Mouse (Mus musculus) liver, embryonic 14.5 days (tissue): ENCODE data around the gene Pagr1b. TPM values are rescaled to one million over a fixed set of nuclear protein-coding genes. Genes with fewer than 3 reads are reported as not detected.
A peak's percentile ranks its signal among the peaks of the same experiment; 100 is the strongest.

Experiments used
- ATAC-seq: fragments of 200-750 bp; cut with Nextera tagmentation; 2 replicates; pipeline ENCODE4 v1.8.0; 2017; ENCODE audit warnings: moderate number of reproducible peaks, mild to moderate bottlenecking, moderate library complexity; ENCODE audit not compliant: insufficient read depth
- DNase-seq, 3 experiments: peaks; one replicate each; pipeline ENCODE4 v3.0.0-alpha.2; 2012 to 2013; ENCODE audit warnings: low read depth in 3 of 3, low spot score in 3 of 3
- H3K27ac ChIP-seq: fragments of 300-500 bp; sonication (generic); 2 replicates; pipeline ENCODE4 v1.5.1; 2014; ENCODE audit warnings: moderate library complexity, mild to moderate bottlenecking, control low read depth, inconsistent platforms
- H3K27me3 ChIP-seq: fragments of 300-500 bp; sonication (generic); 2 replicates; pipeline ENCODE4 v1.6.1; 2014; ENCODE audit warnings: mild to moderate bottlenecking, low read length, moderate library complexity; ENCODE audit not compliant: control insufficient read depth, insufficient read depth
- H3K36me3 ChIP-seq: fragments of 300-500 bp; sonication (generic); replicated peaks from 2 replicates; pipeline ENCODE4 v1.6.1; 2014; ENCODE audit warnings: low read depth; ENCODE audit not compliant: control insufficient read depth, insufficient read depth
- H3K4me1 ChIP-seq, 2 experiments: fragments of 200-500 bp in 1 of 2; fragments of 300-500 bp in 1 of 2; sonication (generic) in 1 of 2; replicated peaks; 2 replicates each; pipeline ENCODE4 v1.6.1; 2012 to 2014; ENCODE audit warnings: antibody characterized with exemption in 1 of 2, inconsistent platforms in 1 of 2, low read length in 1 of 2; ENCODE audit not compliant: control insufficient read depth in 2 of 2, insufficient read depth in 2 of 2
- H3K4me2 ChIP-seq: fragments of 300-500 bp; sonication (generic); 2 replicates; pipeline ENCODE4 v1.6.1; 2014; ENCODE audit warnings: low read depth, mild to moderate bottlenecking, control low read depth, moderate library complexity
- H3K4me3 ChIP-seq, 2 experiments: fragments of 200-500 bp in 1 of 2; fragments of 300-500 bp in 1 of 2; sonication (generic) in 1 of 2; 2 replicates each; pipeline ENCODE4 v1.5.1; 2012 to 2014; ENCODE audit warnings: low read depth in 2 of 2, low read length in 2 of 2, mild to moderate bottlenecking in 2 of 2, control low read depth in 1 of 2, inconsistent platforms in 1 of 2, moderate library complexity in 1 of 2; ENCODE audit not compliant: insufficient read depth in 1 of 2
- H3K9ac ChIP-seq: fragments of 300-500 bp; sonication (generic); replicated peaks from 2 replicates; pipeline ENCODE4 v1.6.1; 2014; ENCODE audit warnings: mild to moderate bottlenecking, control low read depth, moderate library complexity
- H3K9me3 ChIP-seq: fragments of 300-500 bp; sonication (generic); 2 replicates; pipeline ENCODE4 v1.6.1; 2016; ENCODE audit warnings: low read length, mixed read lengths; ENCODE audit not compliant: control insufficient read depth
- CTCF ChIP-seq: IDR thresholded peaks from 2 replicates; pipeline ENCODE4 v1.5.1; 2016; ENCODE audit warnings: antibody characterized with exemption, low read depth, control low read depth
- EP300 ChIP-seq: IDR thresholded peaks from 2 replicates; pipeline ENCODE4 v1.6.1; 2016; ENCODE audit warnings: antibody characterized with exemption, low read depth
- WGBS: fragments of 180-500 bp; shearing (Covaris S2); extraction: QIAGEN DNeasy Blood & Tissue Kit; methylation state at CpG from one replicate; pipeline ENCODE4 v1.1.7; 2014; ENCODE audit not compliant: insufficient replicate concordance; 5-methylcytosine and 5-hydroxymethylcytosine counted together
- polyA plus RNA-seq, 2 experiments: library from polyadenylated mRNA; depleted of rRNA in 1 of 2; stranded (reverse) in 1 of 2; unstranded in 1 of 2; fragments of >200 nt; fragmentation: Nextera tagmentation in 1 of 2; extraction: Ambion mirVana in 1 of 2; gene quantifications; 2 replicates each; pipeline versions ENCODE4 v1.2.1 to v1.2.3; 2012 to 2014

Pagr1b gene
- polyA plus RNA-seq (2012; rRNA removed) = 0.10 and 0.30 TPM in 2 replicates
- not detected in 2 replicates for polyA plus RNA-seq (2014; fragmentation: Nextera tagmentation; extraction: Ambion mirVana)

DNA sequence TGATC lies at the start of gene Pagr1b:
Gene Pagr1b, minus strand, starts transcription at position 4 of the 5 bp plus-strand sequence.
- H3K4me3 ChIP-seq = peak within 1 kb of the TSS; percentile 80 to 93
- H3K9ac ChIP-seq = peak within 1 kb of the TSS; percentile 83
- peaks cover 5 to 15% of the 10 kb centered on the region in 2 experiments; a peak in 3 of 4 replicates for H3K4me1 ChIP-seq
- no peak for ATAC-seq
- H3K4me2 ChIP-seq = peak within 1 kb of the TSS; percentile 98
- TF ChIP-seq EP300 (no peak), CTCF (no peak)
- H3K9me3 ChIP-seq = no peaks in the 10 kb centered on the region
- H3K36me3 ChIP-seq = peaks cover 5% of the 10 kb centered on the region
- H3K27ac ChIP-seq = peak within 1 kb of the TSS; percentile 79
- no peak for DNase-seq
- H3K27me3 ChIP-seq = no peaks in the 10 kb centered on the region

GRCm38 (mm10) chr7:127065538-127065937 lies 49.3 kb upstream of the Pagr1b start:
- no peak overlapping the region for H3K9ac ChIP-seq
- no peak overlapping the region for H3K27ac ChIP-seq
- H3K4me2 ChIP-seq = no peak overlapping the region
- WGBS = 59% methylated on average over 6 of the region's 6 CpGs
- H3K4me3 ChIP-seq = no peak overlapping the region
- H3K4me1 ChIP-seq = no peaks in the 10 kb centered on the region
- DNase-seq (no peak), ATAC-seq (no peak)
- H3K9me3 ChIP-seq = no peaks in the 10 kb centered on the region
- H3K27me3 ChIP-seq = no peaks in the 10 kb centered on the region
- TF ChIP-seq CTCF = peak; percentile 54
- TF ChIP-seq EP300 = no peak
- H3K36me3 ChIP-seq = no peaks in the 10 kb centered on the region

DNA sequence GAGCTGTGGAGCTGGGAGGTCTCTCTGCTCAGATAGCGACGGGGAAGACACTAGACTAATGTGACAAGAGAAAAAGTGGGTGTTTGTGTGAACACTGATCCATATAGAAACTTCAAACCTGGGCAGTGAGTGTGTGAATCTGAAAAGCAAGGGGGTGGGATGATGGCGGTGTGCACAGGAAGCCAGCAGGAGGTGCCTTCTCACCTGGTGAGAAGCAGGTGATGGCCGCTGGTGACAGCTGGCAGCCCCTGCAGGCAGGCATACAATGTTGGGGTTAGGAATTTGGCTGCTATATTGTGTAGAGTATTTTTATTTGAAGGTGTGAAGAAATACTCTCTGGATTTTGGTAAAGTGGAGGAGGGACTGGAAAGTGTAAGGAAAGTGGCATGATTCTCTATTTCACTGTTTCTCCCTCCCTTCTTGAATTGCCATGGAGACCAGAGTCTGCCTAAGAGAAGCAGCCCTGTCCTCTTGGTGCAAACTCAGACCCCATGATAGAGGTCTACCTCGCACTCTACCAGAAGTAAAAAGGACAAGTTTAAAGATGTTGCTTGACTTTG lies 38.8 kb upstream of the Pagr1b start:
- H3K4me2 ChIP-seq = no peak overlapping the region
- H3K4me1 ChIP-seq = no peaks in the 10 kb centered on the region
- ATAC-seq (no peak), DNase-seq (no peak)
- TF ChIP-seq EP300 = no peak
- no peak for TF ChIP-seq CTCF
- H3K27me3 ChIP-seq = peaks cover 4% of the 10 kb centered on the region
- H3K9ac ChIP-seq = no peak overlapping the region
- 58% methylated on average over 5 of the region's 5 CpGs for WGBS
- no peaks in the 10 kb centered on the region for H3K9me3 ChIP-seq
- H3K27ac ChIP-seq = no peak overlapping the region
- no peak overlapping the region for H3K4me3 ChIP-seq
- H3K36me3 ChIP-seq = no peaks in the 10 kb centered on the region

GRCm38 (mm10) chr7:127041851-127042672 lies 25.8 kb upstream of the Pagr1b start, which contains the start of gene Kif22:
Gene Kif22 (minus strand): TSS chr7:127042471.
- no peak for TF ChIP-seq EP300
- TF ChIP-seq CTCF = no peak
- H3K4me2 ChIP-seq = peak within 1 kb of the TSS; percentile 80
- peaks cover 28% of the 10 kb centered on the region for H3K36me3 ChIP-seq
- peak within 1 kb of the TSS; percentile 75 for H3K27ac ChIP-seq
- DNase-seq (peak; percentile 83), ATAC-seq (peak; percentile 88)
- H3K9ac ChIP-seq = peak within 1 kb of the TSS; percentile 98
- WGBS = under 1% methylated on average over 53 of the region's 53 CpGs
- H3K4me3 ChIP-seq = peak within 1 kb of the TSS; percentile 72 to 97
- no peaks in the 10 kb centered on the region for H3K27me3 ChIP-seq
- no peaks in the 10 kb centered on the region for H3K9me3 ChIP-seq
- H3K4me1 ChIP-seq = peaks cover 12 to 14% of the 10 kb centered on the region in 2 experiments

GRCm38 (mm10) chr7:127031244-127031643 lies 15.0 kb upstream of the Pagr1b start:
- Histone ChIP-seq H3K27ac (no peak overlapping the region), H3K4me2 (no peak overlapping the region), H3K9me3 (no peaks in the 10 kb centered on the region), H3K36me3 (peaks cover 87% of the 10 kb centered on the region), H3K4me3 (no peak overlapping the region), H3K27me3 (no peaks in the 10 kb centered on the region), H3K9ac (no peak overlapping the region; the same call in 1 of the 2 replicates), H3K4me1 (peaks cover 19 to 20% of the 10 kb centered on the region in 2 experiments)
- no peak for ATAC-seq
- TF ChIP-seq EP300 (no peak), CTCF (no peak)
- no peak for DNase-seq
- WGBS = 41% methylated on average over 1 of the region's 1 CpGs
